Mouse (Mus musculus): ENCODE measurements around the gene Katnal1.

Gene Katnal1

DNA sequence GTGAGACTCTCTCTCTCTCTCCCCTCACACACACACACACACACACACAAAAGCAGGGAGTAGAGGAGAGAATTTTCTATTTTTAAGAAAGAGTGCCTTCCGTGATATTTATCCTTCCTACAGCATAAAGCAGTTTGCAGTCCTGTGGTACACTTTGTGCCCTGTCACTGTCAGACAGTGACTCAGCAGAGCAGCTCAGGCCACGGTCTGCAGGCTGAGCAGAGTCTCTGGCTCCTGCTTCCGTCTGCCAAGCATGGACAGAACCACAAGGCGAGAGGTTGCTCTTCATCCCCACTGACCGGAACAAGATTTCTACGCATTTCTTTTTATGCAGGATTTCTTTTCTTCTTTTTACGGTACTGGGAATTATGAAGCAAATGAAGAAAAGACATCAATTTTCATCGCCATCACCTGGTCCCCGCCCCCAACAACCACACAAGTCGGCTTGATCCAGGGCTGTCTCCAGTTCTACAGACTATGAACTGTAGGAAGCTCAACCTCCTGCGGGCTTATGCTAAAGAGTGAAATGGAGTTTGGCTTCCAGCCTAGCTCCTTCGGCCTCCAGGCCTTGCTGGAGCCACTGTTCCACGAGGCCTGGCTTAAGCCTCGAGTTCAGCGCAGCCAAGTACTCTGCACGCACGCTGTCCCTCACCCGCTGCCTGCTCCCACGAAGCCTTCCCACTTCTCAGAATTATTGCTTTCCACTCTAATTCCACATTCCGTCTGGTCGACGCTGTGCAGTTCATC, 25.4 kb upstream of the Katnal1 start:
- DNase-seq = no peak

DNA sequence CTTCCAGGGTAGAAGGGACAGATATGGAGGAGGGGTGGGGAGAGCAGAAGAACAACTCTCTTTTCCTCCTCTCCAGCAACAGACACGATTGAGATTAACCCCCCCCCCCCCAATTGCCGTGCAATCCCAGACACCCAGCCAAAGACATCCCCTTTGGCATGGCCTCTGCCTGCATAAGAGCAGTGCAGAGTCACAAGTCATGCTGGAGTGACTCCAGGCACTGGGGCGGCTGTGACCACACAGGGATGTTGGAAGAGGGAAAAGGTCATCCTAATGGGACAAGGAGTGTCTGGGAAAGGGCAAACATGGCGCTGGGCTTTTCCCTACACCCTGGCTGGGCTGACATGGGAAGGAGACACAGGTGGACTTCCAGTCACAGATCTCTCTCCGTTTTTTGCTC, 24.0 kb upstream of the Katnal1 start:
- peak; percentile 81 for DNase-seq

DNA sequence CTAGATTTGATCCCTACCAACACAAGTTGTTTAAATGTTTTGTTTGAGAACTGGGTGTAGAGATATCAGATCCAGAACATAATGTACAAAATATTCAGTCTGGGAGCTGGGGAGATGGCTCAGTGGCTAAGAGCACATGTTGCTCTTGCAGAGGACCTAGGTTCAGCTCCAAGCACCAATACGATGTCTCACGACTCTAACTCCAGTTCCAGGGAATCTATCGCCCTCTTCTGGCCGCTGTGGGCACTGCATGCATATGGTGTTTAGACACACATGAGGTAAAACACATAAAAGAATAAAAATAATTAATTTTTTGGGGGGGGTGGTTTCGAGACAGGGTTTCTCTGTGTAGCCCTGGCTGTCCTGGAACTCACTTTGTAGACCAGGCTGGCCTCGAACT, 23.3 kb upstream of the Katnal1 start:
- no peak for DNase-seq

DNA sequence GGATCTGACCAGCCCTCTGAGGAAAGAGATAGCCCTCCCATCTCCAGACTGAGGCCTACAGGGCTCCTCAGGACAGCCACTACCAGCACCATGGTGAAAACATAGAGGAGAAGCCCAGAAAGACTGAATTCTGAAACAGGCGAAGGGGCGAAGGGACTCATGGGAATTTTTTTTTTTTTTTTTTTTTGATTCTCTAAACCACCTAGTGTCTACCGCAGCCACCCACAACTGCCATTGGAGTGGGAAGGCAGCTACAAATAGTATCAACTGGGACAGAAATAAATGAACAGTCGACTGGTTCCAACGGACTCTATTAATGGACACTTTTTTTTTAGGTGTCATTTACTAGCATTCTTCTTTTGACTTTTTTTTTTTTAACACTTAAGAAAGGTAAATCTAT, 22.2 kb upstream of the Katnal1 start:
- no peak for DNase-seq

DNA sequence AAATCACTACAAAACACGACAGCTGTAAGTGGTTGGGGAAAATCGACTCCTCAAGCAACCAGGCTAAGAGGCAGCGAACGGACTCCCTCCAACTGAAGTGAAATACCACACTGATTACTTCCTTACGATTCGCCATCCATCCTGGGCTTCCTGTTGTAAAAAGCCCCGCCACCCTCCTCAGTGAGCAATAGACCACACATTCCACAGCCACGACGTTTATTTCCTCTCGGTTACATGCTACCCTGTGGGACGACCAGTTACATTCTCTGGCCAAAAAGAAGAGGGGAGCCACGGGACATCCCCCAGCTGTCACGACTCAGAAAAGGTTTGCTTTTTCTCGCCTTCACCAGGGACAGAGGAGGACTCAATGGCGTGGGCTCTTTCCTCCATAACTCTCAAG, 20.9 kb upstream of the Katnal1 start:
- no peak for DNase-seq

DNA sequence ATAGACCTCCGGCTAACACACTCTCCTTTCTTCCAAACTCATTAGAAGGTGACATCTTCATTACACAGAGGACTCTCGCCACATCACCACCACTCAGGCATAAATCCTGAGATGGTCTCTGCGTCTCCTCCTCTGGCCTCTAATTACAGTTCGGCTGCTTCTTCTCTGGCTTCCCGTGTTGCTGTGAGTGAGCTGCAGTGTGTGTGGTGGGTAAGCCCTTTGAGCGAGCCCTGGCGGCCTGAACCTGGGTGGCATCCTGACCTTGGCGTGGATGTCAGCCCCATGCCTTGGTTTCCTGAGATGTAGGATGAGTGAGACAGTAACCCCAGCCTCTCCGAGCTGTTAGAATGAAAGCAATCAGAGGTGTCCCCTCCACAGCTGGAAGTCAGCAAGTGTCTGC, 19.5 kb upstream of the Katnal1 start:
- no peak for DNase-seq

DNA sequence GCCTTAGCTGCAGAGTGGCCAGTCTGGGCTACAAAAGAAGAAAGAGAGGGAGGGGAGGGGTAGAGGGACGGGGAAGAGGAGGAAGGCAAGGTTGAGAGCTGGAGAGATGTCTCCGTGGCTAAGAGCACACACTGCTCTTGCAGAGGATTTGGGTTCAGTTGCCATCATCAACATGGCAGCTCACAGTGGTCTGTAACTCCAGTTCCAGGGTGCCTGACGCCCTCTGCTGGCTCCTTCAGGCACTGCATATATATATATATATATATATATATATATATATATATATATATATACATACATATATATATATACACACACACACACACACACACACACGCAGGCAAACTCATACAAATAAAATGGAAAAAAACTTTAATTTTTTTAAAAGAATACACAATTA, 18.3 kb upstream of the Katnal1 start:
- no peak for DNase-seq

DNA sequence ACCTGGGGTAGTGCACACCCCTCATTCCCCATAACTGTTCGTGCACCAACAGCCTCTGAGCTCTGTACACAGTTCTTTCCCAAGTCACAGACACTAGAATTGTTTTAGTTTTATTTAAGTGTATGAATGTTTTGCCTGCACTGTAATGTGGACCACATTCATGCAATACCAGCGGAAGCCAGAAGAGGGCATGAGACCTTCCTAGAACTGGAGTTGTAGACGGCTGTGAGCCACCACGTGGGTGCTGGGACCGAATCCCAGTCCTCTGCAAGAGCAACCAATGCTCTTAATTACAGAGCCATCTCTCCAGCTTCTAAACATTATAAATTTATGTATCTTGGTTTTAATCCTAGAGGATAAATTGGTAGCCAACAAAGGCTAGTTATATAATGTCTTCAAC, 17.7 kb upstream of the Katnal1 start:
- DNase-seq = no peak

DNA sequence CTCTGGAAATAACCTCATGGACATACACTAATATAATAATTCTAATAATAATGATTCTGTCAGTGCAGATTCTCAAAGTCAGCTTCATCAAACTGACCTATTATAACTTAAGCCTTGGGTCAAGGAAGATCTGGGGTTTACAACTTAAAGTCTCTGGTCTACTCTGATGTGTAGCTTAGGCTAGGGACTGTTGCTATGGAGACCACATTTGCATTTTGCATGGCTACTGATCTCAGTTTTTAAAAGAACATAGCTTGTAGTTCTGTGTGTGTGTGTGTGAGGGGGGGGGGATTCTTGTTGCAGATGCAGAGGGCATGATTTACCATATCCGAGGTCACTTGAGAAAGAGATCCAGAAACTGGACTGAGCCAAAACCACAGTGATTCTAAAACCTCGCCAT, 16.6 kb upstream of the Katnal1 start:
- DNase-seq = no peak

DNA sequence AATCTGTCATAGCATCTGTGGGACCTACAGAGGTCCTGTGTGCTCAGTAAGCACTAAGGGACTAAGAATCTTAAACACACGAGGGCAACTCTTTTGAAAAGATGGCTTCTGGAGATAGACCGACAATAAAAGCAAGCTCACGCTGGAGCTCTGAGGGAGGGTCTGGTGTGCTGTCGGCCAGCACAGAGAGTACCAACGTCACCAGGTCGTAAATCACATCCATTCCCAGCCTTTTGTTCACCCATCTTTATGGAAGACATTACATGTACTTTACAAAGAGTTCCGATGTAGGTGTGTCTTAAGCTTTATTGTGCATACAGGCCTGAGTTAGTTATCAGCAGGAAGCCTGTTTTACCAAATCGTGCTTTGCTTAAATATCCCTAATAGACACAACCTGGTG, 14.9 kb upstream of the Katnal1 start:
- no peak for DNase-seq

DNA sequence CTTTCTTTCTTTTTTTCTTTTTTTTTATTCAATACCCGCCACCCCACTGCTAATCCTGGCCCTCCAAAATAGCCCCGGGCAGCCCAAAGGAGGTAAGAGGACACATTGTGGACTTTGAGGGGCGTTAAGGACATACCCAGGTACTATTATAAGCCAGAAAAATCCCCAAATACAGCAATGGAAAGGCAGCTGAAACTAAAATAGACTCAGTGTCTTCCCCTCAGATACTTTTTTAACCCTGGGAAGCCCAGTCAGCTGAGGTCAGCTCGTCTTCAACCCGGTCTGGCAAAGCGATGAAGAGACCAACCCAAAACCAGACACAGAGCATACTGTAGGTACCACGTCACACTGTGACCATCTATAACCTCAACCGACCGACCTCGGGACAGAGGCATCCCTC, 14.3 kb upstream of the Katnal1 start:
- DNase-seq = no peak

DNA sequence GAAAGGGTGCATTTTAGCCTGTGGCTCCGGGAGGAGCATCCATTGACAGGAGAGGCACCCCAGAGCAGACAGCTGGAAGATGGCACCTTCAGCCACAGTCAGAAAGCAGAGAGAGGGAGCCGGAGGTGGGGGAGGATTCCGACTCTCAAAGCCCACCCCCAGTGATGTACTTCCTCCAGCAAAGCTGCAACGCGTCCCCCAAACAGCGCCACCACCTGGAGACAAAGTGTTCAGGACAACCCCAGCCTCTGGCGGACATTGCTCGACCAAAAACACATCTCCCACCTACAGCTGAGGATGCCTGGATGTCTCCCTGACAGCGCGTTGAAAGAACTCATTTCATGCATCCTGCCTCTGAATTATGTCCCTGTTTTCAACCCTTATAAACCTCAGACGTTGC, 13.8 kb upstream of the Katnal1 start:
- DNase-seq = no peak

DNA sequence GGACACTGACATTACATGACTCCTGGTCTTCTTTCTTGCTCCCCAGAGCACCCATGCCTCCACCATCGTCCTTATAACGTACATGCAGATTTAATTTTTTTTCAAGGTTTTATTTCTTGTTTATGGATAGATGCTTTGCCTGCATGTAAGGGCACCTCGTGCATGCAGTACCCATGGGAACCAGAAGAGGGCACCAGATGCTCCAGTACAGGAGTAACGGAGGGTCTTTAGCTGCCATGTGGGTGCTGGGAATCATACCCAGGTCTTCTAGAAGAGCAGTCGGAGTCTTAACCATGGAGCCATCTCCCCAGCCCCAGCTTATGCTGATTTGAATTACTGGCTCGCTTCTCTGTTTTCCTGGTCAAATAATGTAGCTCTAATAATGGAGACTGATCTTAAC, 13.2 kb upstream of the Katnal1 start:
- no peak for DNase-seq

DNA sequence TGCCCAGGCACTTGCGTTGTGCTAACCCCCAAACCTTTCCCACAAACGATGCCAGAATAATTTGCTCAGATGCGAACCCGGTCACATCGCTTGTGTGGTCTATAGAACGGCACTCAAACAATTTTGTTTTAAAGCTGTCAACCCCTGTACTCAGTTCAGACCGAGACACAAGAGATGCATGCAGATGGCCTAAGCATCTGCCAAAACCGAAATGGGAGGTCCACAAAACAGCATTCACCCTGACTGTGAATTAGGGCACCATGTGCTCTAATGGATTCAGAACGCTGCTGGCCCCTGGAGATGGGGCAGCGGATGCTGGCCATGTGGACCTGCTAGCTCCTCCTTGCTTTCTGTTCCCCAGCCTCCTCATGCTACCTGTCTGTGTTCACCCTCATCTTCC, 12.7 kb upstream of the Katnal1 start:
- DNase-seq = no peak

DNA sequence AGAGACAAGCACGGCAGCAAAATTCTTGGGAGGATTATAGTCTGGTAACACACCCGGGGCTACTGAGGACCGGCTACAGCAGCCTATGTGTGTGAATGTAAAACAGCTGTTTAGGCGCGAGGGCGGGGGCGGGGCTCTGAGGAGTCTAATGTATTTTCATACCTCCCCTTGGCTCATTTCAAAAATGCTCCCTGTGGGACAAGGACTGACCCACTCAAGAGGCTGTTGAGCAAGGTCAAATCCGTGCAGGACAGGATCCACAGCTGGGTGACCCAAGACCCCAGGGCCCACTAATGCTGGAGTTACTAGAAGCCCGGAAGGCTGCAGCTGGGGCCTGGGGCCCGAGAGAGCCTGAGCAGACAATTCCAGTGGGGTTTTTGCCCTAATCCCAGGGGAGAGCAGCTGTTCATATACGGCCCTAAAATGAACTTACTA, 10.8 kb upstream of the Katnal1 start:
- DNase-seq = no peak

DNA sequence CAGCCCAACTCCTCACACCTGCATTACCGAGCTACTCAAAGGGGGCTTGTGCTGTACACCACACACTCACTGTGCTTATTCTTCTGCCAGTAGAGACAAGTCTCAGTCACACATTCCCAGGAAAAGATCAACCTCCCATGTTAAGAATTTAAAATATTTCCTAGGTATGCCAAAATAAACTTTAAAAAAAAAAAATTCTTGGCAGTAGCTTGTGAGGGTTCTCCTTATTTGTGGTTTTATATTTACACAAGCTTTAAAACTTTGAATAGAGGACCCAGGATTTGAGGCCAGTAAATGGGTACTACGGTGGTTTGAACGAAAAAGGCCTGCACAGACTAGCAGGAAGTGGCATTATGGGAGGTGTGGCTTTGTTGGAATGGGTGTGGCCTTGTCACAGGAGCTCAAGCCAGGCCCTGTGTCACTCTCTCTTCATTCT, 7.4 kb upstream of the Katnal1 start:
- DNase-seq = peak; percentile 61

DNA sequence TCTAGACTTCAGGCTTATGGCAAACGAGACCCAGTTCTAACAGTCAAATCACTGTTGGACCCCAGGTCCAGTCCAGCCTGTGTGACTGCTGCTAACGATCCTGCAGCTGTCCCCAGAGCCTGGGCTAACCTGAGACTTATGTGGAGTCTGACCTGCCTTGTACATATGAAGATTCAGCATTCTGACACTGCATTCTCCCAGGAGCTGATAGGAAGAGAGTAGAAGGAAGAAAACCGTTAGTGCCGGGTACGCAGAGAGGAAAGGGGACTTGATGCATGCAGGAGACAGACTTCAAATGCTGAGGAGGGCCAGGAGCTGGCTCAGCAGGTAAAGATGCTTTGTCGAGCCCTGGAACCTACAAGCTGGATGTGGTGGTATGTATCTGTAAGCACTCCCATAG, 6.8 kb upstream of the Katnal1 start:
- no peak for DNase-seq

DNA sequence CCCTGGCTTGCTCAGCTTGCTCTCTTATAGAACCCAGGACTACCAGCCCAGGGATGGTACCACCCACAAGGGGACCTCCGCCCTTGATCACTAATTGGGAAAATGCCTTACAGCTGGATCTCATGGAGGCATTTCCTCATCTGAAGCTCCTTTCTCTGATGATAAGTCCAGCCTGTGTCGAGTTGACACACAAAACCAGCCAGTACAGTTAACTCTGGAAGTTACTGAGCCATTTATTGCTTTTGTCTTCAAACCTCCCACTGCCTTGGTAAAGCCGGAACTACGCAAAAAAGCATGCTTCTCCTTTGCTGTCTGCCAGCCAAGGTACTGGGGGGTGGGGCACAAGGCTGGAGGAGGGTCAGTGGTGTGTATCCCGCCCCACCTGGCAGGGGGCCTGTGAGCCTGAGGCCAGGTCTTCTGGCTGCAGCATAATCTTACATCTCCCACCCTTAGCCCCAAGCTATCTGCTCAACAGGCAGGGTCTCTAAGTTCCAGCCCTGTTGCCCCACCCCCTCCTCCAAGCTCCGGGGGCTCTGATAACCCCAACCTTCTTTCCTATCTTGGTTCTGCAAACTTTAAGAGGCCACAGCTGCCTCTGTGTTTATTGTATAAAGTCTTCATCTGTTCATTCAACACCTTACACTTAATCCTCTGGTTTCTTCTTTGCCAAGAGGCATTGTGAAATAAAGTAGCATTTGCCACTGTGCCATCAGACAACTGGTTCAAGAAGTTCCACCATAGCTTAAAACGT, 6.1 kb upstream of the Katnal1 start:
- no peak for DNase-seq

DNA sequence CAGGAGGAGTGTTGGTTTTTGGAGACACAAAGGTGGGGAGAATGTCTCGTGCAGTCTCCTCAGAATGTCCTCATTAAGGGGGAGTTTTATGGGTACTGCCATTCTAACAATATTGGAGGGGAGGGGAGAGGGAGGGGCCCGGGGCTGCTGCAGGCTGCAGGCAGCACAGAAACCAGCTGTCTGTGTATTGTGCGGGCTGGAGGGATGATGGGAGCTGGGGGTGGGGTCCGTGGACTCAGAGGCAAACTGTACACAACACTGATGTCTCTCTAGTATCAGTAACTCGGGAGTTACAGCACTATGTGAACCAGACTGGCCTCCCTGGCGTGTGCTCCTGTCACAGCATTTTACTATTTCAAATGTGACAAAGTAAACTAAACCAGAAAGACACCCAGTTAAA, 5.3 kb upstream of the Katnal1 start:
- no peak for DNase-seq

DNA sequence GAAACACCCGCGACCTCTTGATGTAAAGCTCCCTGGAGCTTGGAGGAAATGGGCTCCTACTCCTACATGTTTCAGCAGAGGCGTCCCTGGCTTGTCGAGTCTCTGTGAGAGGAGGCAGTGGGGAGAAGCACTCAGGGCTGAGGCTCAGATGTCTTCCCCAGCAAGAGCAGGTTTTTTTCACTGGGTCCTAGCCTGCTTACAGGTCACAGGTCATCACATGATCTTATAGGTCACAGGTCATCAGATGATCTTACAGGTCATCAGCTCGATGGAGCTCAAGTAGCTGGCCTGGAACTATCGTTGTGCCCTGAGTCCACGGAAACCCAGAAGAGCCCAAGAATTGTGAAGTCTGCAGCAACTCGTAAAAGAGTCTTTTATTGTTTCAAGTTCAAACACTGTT, 4.6 kb upstream of the Katnal1 start:
- DNase-seq = no peak

DNA sequence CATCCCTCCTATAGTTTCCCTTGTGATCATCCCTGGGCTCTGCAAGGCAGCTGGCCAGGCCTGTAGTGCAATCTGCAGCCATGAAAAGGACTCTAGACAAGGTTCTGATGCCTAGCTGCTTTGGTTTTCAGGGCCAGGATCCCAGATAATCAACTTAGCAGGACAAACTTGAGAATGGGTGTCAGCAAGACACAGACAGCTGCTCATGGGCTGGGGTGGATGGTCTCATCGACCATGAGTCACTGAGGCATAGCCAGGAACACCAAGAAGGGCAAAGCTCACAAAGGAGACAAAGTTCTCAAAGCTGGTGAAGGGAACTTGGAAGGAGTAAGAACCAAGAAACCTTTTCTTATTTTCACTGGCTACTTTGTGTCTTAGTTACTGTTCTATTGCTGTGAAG, 2.2 kb upstream of the Katnal1 start:
- DNase-seq = peak; percentile 77

DNA sequence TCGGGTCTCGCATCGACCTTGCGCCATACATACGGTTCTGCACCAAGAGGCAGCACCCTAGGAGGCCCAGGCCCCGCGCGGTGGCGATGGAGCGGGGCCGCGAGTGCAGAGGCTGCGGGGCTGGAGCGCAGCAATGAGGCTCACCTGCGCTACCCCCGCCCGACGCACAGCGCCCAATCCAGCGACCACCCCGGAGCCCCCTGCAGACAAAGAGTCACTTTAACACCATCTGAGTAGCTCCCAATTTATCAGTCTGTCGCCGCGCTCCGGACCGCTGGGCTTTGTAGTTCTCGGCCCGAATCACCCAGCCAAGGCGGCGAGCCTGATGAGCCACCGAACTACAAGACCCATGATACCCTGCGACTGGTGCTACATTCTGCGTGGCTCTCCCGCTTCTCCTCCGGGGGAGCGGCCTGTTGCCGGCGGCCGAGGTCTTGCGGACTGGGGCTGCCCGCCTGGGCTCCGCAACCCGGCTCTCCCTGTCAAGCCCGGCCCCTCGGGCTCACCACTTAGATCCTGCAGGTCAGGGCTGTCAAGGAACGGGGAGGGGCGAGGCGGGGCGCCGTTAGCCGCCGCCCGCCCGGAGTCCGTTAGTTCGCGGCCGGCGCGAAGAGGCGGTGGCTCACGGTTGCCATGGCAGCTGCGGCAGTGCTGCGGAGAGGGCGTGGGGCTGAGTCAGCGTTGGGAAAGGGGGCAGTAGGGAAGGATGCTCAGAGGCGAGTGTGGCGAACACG, 571 bp downstream of the Katnal1 start:
- DNase-seq = peak; percentile 95

DNA sequence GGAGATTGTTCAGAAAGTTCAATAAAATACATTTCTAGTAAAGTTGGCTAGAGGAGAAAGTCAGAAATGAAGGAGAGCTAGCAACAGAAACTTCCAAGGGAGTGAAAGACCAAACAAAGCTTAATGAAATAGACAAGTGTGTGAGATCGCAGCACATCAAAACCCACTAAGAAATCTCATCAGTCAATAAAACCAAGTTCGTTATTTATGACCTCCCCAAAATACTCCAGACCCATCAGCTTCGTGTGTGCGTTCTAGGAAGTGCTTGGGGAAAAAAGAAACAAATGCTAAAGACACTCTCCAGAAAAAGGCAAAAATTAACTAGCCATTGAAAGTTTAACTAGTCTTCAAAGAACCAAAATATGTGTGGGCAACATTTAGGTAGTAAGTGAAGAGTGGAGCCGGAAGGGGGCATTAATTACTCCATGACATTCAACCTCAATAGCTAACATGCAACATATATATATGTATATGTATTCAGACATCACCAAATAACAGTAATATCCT, 1.4 kb downstream of the Katnal1 start:
- DNase-seq = no peak

DNA sequence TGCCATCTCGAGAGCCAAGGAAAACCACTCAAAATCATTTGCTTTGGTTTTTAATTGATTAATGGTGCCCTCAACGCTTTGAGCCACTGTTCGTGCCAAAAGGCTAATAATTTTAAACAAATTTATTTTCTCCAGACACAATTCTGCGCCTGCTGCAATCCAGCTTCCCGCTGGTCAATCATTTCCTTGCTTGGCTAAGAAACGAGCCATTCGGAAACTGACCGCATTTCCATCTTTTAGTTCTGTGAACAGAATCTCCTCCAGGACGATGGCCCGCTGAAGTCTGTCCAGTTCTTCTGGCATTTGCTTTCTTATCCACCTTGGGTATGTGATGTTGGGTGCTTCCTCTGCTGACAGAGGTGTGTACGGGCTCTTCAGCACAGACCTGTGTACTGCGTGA, 4.5 kb downstream of the Katnal1 start:
- DNase-seq = no peak

All from kidney, adult 11 months (tissue).